Mouse (Mus musculus): ENCODE data around the gene Tmem40.

Tmem40 gene

DNA sequence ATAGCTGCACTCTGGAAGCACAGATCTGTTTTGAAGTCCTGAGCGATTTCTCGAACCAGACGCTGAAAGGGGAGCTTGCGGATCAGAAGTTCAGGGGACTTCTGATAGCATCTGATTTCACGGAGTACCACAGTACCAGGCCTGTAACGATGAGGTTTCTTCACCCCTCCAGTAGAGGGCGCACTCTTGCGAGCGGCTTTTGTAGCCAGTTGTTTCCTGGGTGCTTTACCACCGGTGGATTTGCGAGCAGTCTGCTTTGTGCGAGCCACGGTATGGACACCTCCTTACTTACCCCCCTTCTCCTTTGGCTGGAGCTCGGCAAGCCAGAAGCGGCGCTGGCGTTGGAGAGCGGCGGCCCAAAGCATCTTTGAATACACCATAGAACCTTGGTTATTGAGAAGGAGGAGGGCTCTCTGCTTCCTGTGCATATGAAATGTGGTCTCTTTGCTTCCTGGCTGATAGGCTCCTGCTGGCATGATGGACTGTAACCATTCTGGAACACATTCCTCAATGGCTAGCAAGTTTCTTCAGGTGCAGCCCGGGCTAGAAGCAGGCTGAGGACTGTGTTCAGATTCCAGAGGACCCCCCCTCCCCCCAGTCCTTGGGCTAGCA lies 8.0 kb upstream of the Tmem40 start:
- in situ Hi-C loops (cut with MboI, MseI), result loop anchor here (10.0 kb wide), 1 partner anchor 165 kb away; the partner anchor contains the start of gene Mkrn2

- in situ Hi-C loops (cut with MboI, MseI), result no loop called here
Measured at GRCm38 (mm10) chr6:115768207-115768606, 6.0 kb upstream of the Tmem40 start.

GRCm38 (mm10) chr6:115767357-115767756 lies 5.1 kb upstream of the Tmem40 start:
- in situ Hi-C loops (cut with MboI, MseI), result no loop called here

DNA sequence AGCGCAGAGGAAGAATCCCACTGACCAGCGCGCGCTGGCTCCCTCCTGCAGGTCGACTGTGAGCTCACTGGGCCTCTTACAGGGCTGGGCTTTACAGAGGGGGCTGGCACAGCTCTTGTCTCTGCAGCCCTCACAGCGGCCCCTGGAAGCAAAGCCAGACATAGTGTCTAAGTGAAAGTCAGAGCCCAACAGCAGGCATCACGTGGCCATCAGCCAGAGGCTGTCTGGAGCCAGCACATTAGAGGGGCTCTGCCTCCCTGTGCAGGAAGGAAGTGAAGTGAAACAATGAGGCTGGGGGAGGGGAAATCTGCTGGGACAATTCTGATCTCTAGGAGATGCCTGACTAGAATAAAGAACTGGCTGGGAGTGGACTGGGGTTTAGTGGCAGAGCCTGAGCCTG lies 2.0 kb upstream of the Tmem40 start:
- in situ Hi-C loops (cut with MboI, MseI), result no loop called here

GRCm38 (mm10) chr6:115760982-115761381 lies 1.2 kb downstream of the Tmem40 start:
- in situ Hi-C loops (cut with MboI, MseI), result no loop called here

GRCm38 (mm10) chr6:115760137-115760536 lies 2.1 kb downstream of the Tmem40 start:
- in situ Hi-C loops (cut with MboI, MseI), result no loop called here

- in situ Hi-C loops (cut with MboI, MseI), result no loop called here
Measured at GRCm38 (mm10) chr6:115759461-115759860, 2.7 kb downstream of the Tmem40 start.

DNA sequence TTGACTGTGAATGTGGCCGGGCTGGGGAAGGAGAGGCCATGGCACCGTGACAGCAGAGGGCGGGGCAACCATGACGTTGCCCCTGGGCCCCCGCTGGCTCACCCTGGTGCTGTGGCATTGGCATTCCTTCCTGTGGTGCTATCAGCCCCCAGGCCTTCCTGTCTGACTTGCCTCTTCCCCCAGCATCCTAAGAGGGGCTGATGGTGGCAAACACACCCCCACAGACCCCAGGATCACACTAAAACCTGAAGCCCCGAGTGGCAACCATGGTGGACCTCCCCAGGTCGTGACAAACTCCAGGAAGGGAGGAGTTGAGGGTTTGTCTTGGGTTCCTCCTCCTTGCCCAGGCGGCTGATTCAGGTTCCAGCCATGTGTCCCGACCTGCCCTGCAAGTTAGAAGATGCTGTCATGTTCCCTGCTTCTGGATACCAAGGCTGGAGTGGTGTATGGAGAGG lies 3.2 kb downstream of the Tmem40 start:
- in situ Hi-C loops (cut with MboI, MseI), result no loop called here

DNA sequence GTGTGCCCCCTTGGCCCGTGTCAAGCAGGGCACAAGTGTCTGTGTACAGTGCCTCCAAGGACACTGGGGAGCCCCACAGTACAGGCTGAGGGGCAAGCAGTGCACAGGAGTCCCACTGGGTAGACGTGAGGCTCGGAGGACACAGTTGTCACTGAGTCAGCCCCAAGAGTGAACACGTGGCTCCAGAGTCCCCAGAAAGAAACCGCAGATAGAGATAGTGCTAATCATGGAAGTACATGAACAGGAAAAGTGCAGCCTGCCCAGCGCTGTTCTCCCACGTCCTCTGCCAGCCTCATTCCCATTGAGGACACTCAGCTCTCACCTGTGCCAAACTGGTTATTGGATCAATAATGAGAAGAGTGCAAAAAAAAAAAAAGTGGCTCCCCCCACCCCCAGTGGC lies 6.7 kb downstream of the Tmem40 start:
- in situ Hi-C loops (cut with MboI, MseI), result no loop called here

DNA sequence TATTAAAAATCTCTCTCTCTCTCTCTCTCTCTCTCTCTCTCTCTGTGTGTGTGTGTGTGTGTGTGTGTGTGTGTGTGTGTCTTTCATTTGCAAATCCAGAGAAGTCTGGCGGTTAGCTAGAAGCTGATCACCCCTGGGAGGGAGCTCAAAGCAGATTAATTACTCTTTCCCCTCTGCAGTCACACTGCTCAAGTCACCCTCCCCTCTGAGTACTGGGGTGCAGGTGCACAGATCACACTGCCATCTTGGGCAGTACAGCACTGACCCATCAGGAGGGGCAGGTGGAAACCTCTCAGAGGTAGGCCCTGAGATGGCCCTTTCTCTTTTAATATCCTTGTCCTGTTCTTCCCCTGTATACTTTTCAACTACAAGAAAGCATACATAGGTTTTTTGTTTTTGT lies 15.9 kb downstream of the Tmem40 start:
- in situ Hi-C loops (cut with MboI, MseI), result no loop called here

DNA sequence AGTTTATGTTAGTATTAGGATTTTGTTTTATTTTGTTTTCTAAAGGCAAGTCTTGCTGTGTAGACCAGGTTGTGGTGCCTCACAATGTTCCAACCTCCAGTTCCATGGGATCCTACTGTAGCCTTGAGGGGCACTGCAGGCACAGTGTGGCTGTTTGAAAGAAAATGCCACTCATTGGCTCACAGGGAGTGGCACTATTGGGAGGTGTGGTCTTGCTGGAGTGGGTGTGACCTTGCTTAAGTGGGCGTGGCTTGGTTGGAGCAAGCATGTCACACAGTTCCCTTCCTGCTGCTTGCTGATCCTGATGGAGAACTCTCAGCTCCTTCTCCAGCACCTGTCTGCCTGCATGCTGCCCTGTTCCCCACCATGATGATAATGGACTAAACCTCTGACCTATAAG lies 18.6 kb downstream of the Tmem40 start:
- in situ Hi-C loops (cut with MboI, MseI), result no loop called here

DNA sequence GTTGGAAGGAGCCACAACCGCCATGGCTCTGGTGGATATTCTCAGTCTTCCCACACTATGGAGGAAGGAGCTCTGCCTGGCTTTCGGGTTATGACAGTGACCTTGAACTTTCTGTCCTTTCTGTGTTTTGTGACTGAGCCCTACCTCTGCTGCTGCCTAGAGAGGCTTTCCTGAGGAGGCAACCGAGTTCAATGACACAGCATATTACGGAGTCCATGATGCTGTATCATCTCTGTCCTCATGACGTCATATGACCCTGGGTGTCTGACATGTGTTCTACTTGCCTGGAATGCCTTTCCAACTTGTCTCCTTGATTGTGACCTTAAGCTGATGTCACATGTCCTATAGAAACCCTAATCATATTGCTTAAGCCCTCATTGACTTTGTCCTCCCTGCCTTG lies 23.2 kb downstream of the Tmem40 start:
- in situ Hi-C loops (cut with MboI, MseI), result no loop called here

GRCm38 (mm10) chr6:115734909-115735308 lies 27.3 kb downstream of the Tmem40 start:
- in situ Hi-C loops (cut with MboI, MseI), result no loop called here

GRCm38 (mm10) chr6:115732341-115732928 lies 29.8 kb downstream of the Tmem40 start:
- in situ Hi-C loops (cut with MboI, MseI), result no loop called here

DNA sequence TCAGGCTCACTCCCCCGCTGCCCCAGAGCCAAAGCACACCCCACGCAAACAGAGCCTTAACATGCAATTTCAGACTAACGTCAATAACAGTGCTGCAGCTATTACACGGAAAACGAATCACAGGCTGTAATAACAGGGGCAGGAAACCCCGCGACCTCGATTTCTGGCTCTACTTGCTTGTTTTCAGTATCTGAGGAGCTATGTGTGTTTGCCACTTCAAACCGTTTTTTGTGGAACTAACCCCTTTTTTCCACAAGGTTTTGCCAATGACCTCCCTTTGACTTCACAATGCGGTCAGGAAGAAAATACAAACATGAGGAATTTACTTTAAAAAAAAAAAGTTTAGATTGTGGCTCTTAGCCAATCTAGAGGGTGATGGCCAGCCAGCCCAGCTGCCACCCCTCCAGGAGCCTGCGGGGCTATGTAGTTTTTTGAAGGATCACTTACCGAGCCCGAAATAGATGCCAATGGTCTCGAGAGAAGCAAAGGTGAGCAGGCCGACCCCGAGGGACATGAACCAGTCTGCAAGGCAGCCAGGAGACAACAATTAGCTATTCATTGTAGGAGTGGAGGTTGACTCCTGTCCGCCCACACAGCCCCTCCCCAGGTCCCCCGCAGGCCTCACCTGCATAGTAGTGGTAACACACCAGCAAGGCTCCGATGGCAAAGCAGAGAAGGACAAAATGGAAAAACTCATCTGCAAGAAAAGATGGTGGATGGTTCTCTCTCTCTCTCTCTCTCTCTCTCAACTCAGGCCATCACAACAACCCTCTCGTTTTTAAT lies 31.5 kb downstream of the Tmem40 start:
- in situ Hi-C loops (cut with MboI, MseI), result no loop called here

GRCm38 (mm10) chr6:115727570-115727969 lies 34.6 kb downstream of the Tmem40 start:
- in situ Hi-C loops (cut with MboI, MseI), result loop anchor here (10.0 kb wide), 1 partner anchor 327 kb away; no protein-coding TSS in a partner anchor

- in situ Hi-C loops (cut with MboI, MseI), result loop anchor here (10.0 kb wide), 1 partner anchor 328 kb away; no protein-coding TSS in a partner anchor
Measured at GRCm38 (mm10) chr6:115727108-115727507, 35.1 kb downstream of the Tmem40 start.

DNA sequence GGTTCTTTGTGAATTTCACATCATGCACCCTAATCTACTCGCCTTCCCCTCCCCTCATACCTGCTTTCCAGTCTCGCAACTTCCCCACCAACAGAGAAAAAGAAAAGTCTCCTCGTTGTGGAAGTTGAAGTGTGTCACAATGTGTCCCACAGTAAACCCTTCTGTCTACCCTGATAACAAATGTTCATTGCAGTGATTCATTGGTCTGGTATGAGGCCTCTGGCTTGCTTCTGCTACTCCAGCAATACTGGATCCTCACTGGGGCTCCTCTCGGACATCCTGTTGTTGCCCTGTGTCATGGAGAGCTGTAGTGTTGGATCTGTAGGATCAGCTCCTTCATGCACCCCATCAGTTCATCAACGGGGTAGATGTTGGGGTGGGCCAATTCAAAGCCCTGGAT lies 40.0 kb downstream of the Tmem40 start:
- in situ Hi-C loops (cut with MboI, MseI), result loop anchor here (10.0 kb wide), 1 partner anchor 333 kb away; no protein-coding TSS in a partner anchor

DNA sequence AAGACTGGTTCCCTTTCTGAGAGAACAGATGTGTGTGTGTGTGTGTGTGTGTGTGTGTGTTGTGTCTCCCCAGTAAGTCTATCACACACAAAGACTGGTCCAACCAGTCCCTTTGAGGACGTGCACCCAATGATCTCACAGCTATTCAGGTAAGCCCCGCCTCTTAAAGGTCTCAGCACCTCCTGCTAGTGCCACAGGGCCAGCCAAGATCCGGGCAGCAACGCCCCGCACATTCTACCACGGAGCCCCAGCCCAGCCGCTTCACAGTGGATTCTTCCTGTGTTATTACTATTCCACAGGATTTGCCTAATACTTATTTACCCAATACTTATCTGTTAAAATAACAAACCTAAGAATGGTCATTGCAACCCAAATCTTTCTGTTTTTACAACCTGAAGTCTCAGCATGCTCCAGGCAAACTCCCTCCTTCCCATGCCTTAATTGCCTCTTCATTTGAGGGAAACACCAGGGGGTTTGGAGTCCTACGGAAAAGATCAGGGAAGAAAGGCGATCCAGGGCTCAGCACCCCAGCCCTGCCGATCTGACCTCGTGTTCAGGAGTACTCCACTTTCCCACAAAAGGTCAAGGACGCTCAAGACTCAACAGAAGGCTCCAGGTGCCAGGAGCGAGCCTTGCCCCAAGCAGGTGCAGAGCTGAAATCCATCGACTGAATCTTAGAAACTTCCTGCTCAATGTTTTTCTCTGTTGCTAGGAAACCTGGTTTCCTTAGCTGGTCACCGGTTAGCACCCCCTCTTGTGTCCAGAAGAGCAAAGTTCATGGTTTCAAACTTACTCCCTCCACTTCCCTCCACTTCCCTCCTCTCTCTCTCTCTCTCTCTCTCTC lies 44.3 kb downstream of the Tmem40 start:
- in situ Hi-C loops (cut with MboI, MseI), result loop anchor here (5.0 kb wide), 1 partner anchor 106 kb away; no protein-coding TSS in a partner anchor

DNA sequence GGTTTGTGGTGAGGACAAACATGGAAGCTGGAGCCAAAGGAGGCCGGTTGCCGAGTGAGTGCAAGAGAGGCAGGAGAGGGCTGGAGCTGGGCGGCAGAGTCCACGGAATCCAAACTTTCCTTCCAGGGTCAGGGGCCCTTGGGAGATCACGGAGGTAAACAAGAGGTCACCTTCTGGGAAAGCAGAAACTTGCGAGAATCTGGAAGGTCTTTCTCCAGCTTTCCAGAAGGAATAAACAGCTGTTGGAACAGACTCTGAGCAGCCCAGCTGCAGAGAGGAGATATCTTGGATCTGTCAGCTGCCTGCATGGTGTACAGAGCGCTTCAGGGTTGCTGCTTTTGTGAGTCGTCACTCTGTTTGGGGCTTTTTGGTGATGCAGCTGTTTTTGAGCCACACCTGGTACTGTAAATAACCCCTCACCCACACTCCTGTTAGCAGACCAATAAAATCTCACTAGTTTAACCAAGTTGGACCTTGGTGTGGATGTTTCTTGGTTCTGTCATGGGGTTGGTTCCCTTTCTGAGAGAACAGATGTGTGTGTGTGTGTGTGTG lies 45.0 kb downstream of the Tmem40 start:
- in situ Hi-C loops (cut with MboI, MseI), result loop anchor here (5.0 kb wide), 1 partner anchor 105 kb away; no protein-coding TSS in a partner anchor

DNA sequence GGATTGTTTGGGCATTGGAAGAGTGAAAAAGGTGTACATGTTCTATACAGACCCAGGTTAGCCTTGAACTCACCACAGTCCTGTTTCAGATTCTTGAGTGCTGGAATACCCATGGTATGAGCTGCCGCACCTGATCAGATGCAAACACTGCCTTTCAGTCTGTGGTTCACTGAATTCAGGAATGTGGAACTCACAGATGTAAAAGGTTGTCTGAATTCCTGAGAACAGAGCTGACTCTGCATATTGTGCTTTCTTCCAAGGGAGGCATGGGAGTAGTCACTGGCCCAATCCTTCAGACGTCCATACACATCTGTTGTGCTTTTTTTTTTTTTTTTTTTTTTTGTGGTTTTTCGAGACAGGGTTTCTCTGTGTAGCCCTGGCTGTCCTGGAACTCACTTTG lies 50.9 kb downstream of the Tmem40 start:
- in situ Hi-C loops (cut with MboI, MseI), result no loop called here

Data from regulatory T cell (primary cell).